Mouse (Mus musculus) thymus, adult 2 months (tissue): ENCODE measurements at regions not wholly inside any gene's neighbourhood (a gene's known extent, or its start where the extent isn't known, plus 50 kb on each side); places are given as distances from the start of the nearest gene placed in this dataset.

Source experiments
- DNase-seq: peaks from one replicate; pipeline ENCODE4 v3.0.0; 2021
- H3K27ac ChIP-seq: fragments of 200-500 bp; 2 replicates; pipeline ENCODE4 v1.5.1; 2012; ENCODE audit warnings: low read length, control low read depth; ENCODE audit not compliant: control insufficient read depth, insufficient read depth
- H3K27me3 ChIP-seq: fragments of 200-500 bp; 2 replicates; pipeline ENCODE4 v1.6.1; 2012; ENCODE audit warnings: mild to moderate bottlenecking, low read length, moderate library complexity, mixed read lengths; ENCODE audit not compliant: control insufficient read depth, insufficient read depth
- H3K36me3 ChIP-seq: fragments of 200-500 bp; 2 replicates; pipeline ENCODE4 v1.6.1; 2012; ENCODE audit warnings: mild to moderate bottlenecking, low read length, moderate library complexity; ENCODE audit not compliant: control insufficient read depth, insufficient read depth
- H3K4me1 ChIP-seq: fragments of 200-500 bp; replicated peaks from 2 replicates; pipeline ENCODE4 v1.6.1; 2012; ENCODE audit warnings: low read length; ENCODE audit not compliant: control insufficient read depth, insufficient read depth
- H3K4me3 ChIP-seq: fragments of 200-500 bp; 2 replicates; pipeline ENCODE4 v1.5.1; 2012; ENCODE audit warnings: mild to moderate bottlenecking, low read length, control low read depth, moderate library complexity; ENCODE audit not compliant: control insufficient read depth, insufficient read depth
- CTCF ChIP-seq: fragments of 200-500 bp; IDR thresholded peaks from 2 replicates; pipeline ENCODE4 v1.5.1; 2012; ENCODE audit warnings: mild to moderate bottlenecking, control low read depth, low read length, moderate library complexity, borderline replicate concordance; ENCODE audit not compliant: control insufficient read depth, poor library complexity, insufficient read depth; ENCODE audit errors: extremely low read depth
- POLR2A ChIP-seq: fragments of 200-500 bp; IDR thresholded peaks from 2 replicates; pipeline ENCODE4 v1.6.1; 2012; ENCODE audit warnings: mild to moderate bottlenecking, low read length, control low read depth, moderate library complexity; ENCODE audit not compliant: control insufficient read depth, poor library complexity, insufficient read depth; ENCODE audit errors: extremely low read depth
- WGBS: fragments of 180-500 bp; shearing (Covaris S2); methylation state at CpG from one replicate; pipeline ENCODE4 v1.1.7; 2018; 5-methylcytosine and 5-hydroxymethylcytosine counted together

DNA sequence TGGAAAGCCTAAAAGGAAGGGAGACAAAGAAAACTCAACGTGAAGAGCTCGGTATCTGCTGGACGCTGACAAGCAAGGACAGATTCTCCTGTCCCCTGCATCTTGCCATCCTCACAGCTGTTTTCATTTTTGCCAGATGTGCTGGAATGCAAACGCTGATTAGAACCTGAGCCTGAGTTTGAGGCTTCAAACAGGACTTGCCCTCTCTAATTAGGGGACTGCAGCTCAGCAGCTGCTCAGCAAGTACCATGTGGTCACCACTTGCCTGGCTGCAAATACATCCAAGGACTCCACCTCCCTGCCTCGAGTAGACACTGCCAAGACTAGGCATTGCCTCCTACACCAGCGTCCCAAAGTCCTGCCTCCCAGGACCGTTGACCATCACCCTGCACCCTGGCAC, 140.7 kb downstream of the Cdc5l start:
- WGBS = 92% methylated on average over 7 of the region's 7 CpGs

DNA sequence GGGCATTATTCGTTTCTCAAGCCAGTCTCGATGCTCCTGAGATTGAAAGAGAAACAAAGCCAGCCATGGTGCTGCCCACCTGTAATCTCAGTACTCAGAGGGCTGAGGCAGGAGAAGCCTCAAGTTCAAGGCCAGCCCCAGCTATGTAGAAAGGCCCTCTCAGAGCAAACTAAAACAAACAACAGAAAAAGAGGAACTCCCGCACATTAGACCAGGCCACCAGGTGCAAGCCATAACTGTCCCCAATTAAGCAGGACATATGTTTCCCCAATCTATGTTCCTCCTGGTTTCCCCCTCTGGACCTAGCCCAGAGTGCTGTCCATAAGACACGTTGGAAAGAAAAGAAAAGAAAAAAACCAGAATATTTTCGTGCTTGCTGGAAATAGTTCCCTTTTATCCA, 142.5 kb downstream of the Cdc5l start:
- H3K36me3 ChIP-seq = no peaks in the 10 kb centered on the region

More for the DNA sequence above, 140.7 kb downstream of the Cdc5l start:
- Histone ChIP-seq H3K4me1 (peaks cover 33% of the 10 kb centered on the region), H3K27me3 (no peaks in the 10 kb centered on the region), H3K36me3 (no peaks in the 10 kb centered on the region), H3K4me3 (no peak overlapping the region), H3K27ac (no peak overlapping the region)
- TF ChIP-seq POLR2A (no peak), CTCF (no peak)
- DNase-seq = no peak

DNA sequence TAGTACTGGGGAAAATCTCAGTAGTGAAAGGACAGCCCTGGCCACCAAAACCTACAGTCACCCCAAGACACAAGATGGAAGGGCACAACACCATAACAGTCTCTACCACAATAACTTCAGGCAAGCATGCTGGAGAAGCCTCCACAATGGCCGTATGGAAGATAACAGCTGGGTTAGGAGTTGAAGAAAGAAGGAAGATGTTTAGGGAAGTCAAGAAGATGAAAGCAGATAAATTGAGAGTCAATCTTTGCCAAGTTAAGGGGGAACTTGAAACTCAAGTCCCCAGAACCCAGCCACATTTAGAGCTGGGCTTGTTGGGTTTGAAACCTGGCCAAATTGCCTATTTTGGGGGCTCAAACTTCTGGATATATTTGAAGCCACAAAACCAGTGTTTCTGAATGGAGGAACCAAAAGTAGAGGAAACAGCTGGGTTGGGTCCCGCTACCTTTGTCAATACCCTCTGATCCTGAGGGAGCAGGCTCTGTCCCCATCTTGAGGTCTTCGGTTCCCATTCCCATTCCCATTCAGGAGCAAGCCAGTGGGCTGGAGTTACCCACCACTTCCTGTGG, 147.8 kb downstream of the Cdc5l start:
- Histone ChIP-seq H3K27ac (no peak overlapping the region), H3K27me3 (no peaks in the 10 kb centered on the region), H3K36me3 (no peaks in the 10 kb centered on the region), H3K4me1 (no peaks in the 10 kb centered on the region), H3K4me3 (no peak overlapping the region)
- no peak for DNase-seq
- 41% methylated on average over 3 of the region's 3 CpGs for WGBS
- TF ChIP-seq POLR2A = no peak
- TF ChIP-seq CTCF = no peak

More for the DNA sequence above, 142.5 kb downstream of the Cdc5l start:
- H3K4me3 ChIP-seq = no peak overlapping the region
- TF ChIP-seq CTCF (no peak), POLR2A (no peak)
- no peak overlapping the region for H3K27ac ChIP-seq
- no peak for DNase-seq
- 62% methylated on average over 5 of the region's 5 CpGs for WGBS
- no peaks in the 10 kb centered on the region for H3K27me3 ChIP-seq
- peaks cover 26% of the 10 kb centered on the region for H3K4me1 ChIP-seq

DNA sequence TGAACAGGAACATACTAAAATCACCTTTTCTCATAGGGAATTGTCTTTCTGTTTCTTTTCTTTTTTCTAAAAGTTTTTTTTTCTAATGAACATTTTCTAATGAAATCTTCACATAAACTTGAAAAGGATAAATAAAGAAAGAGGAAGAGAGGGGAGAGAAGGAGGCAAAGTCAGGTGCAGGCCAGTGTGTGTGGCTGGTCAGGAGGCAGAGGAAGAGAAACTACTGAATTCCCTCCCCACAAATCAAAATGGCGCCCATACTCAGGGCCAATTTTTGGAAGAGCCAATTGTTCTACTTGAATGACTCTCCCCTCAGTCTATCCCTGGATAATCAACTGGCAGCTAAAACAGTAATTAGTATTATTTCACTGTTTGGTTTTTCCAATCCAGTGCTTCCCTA, 152.0 kb downstream of the Cdc5l start:
- Histone ChIP-seq H3K27me3 (no peaks in the 10 kb centered on the region), H3K27ac (no peak overlapping the region), H3K36me3 (no peaks in the 10 kb centered on the region), H3K4me1 (no peaks in the 10 kb centered on the region), H3K4me3 (no peak overlapping the region)
- no peak for TF ChIP-seq CTCF
- no peak for TF ChIP-seq POLR2A
- DNase-seq = no peak
- 89% methylated on average over 1 of the region's 1 CpGs for WGBS

DNA sequence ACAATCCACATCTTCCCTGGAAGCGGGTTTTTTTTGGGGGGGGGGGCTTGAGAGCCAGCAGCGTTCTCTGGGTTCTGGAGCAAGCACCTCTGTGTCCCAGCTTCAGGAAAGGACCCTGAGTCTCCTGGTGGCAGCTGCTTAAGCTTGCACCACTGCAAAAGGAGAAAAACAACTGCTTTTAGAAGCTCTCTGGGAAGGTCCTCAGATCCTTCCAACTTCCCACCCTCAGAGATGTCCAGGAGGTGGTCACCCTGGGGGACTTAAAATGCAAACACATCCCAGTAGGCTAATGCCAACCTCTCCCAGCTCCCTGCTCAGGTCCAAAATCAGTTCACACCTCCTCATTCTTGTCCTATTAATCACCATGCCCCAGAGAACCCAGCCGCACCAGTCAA, 153.7 kb downstream of the Cdc5l start:
- no peaks in the 10 kb centered on the region for H3K36me3 ChIP-seq
- no peaks in the 10 kb centered on the region for H3K27me3 ChIP-seq
- DNase-seq = no peak
- no peak overlapping the region for H3K4me3 ChIP-seq
- H3K27ac ChIP-seq = no peak overlapping the region
- no peaks in the 10 kb centered on the region for H3K4me1 ChIP-seq
- 96% methylated on average over 3 of the region's 3 CpGs for WGBS
- TF ChIP-seq CTCF (no peak), POLR2A (no peak)

DNA sequence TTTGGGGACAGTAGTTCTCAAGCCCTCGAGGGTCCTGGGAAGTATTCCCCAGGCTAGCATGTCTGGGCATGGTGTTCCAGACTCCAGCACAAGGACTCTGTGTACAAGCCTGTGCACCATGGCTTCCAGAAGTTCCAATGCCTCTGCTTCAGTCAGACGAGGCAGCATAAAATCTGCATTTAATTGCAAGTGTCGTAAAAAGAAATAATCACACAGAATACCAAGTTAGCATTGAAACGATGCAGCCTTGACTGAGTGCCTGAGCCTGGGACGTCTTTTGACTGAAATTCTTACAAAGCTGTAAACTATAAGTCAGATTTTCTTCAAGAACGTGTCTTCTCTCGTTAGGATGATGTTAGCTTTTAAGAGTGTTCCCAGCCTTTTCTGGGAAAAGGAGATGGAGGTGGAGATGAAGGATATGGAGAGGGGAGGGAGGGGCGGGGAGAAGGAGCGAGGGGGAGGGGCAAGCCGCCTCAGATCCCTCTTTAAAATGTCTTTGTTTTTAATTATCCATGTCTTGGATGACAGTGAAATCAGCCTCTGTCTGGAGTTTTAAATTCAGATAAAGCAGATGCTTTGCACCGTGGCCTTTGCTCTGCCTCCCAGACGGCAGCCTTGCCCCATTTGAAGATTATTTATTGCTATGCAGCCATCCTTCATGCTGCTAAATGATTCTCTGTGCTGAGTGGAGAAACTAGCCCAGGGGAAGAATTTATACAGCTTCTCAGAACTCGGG, 154.3 kb downstream of the Cdc5l start:
- 85% methylated on average over 13 of the region's 13 CpGs for WGBS
- H3K27me3 ChIP-seq = no peaks in the 10 kb centered on the region
- TF ChIP-seq CTCF (no peak), POLR2A (no peak)

DNA sequence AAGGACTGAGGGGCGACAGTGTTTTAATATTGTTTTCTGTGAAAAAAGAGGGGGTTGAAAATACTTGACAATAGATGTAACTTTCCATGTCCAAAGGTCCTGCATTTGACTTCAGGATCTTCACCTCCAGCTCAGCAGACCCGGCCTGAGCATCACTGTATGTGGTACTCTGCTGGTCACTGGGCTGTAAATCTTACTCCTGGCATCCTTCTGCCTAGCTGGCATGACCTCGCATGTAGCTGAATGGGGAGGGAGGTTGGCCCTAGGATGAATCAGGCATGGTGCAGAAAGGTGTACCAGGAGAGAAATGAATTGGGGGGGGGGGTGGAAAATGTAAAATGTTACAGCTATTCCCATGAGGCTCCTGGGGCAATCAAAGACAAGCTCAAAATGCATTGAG, 156.0 kb downstream of the Cdc5l start:
- DNase-seq = no peak
- 93% methylated on average over 3 of the region's 3 CpGs for WGBS
- no peaks in the 10 kb centered on the region for H3K36me3 ChIP-seq
- no peak for TF ChIP-seq POLR2A
- TF ChIP-seq CTCF = no peak
- H3K27me3 ChIP-seq = no peaks in the 10 kb centered on the region
- H3K4me3 ChIP-seq = no peak overlapping the region
- H3K27ac ChIP-seq = no peak overlapping the region
- H3K4me1 ChIP-seq = no peaks in the 10 kb centered on the region

More for the DNA sequence above, 154.3 kb downstream of the Cdc5l start:
- no peak overlapping the region for H3K4me3 ChIP-seq
- DNase-seq = no peak
- no peak overlapping the region for H3K27ac ChIP-seq
- H3K36me3 ChIP-seq = no peaks in the 10 kb centered on the region
- H3K4me1 ChIP-seq = no peaks in the 10 kb centered on the region
